22 mouse cellular contexts compared by ENCODE assay signal in genomic region chr17:71199346-71199745, GRCm38 (mm10). TPM values are rescaled to one million over a fixed set of nuclear protein-coding genes. Genes with fewer than 3 reads are reported as not detected.
DNase-seq lines count a peak whose midpoint lies in the region; TF ChIP-seq lines count a peak whose summit lies in the region.
"Had no signal": no experiment of that assay in that cellular context is flagged by ENCODE, and none has a peak within 500 bp of the region (broad histone marks: within the 10 kb centered on the region; RNA-seq: fewer than 3 reads in every experiment).

No protein-coding gene starts in this region.

- no peaks in the 10 kb centered on the region; the same call in 1 of the 2 replicates for H3K79me2 ChIP-seq in heart, adult 2 months (replicated peaks; ENCODE audit: control insufficient read depth, insufficient read depth, low read length)

- no peak overlapping the region for H3K9ac ChIP-seq in heart, adult 2 months (ENCODE audit: low read depth, low read length)
- H3K9ac ChIP-seq: heart, embryonic 12.5 days; liver, embryonic 15.5 days; neural tube, embryonic 15.5 days had no signal

- H3K27me3 ChIP-seq in heart, adult 2 months (ENCODE audit: control insufficient read depth, insufficient read depth, low read length), result no peaks in the 10 kb centered on the region
- H3K27me3 ChIP-seq: heart, embryonic 12.5 days; liver, embryonic 15.5 days; neural tube, embryonic 15.5 days had no signal

- DNase-seq in heart, adult 2 months, result no peak
- no peak for DNase-seq in heart, postnatal 25 days (ENCODE audit: low spot score)
- no peak for DNase-seq in left cerebral cortex, adult 2 months (ENCODE audit: extremely low spot score in 1 of 2, low spot score in 2 of 2)
- no peak for DNase-seq in left cerebral cortex, postnatal 36 days (ENCODE audit: low spot score in 2 of 2)
- peak; percentile 25 for DNase-seq in thymus, postnatal 4 days
- no peak for DNase-seq in thymus, postnatal 36 days
- no peak for DNase-seq in kidney, adult 18-20 months
- DNase-seq: adrenal gland, postnatal 25 days; B cell, adult 2 months; cerebellum, adult 8-10 months; cerebellum, postnatal 36 days; gastrocnemius, postnatal 14 days; heart, adult 11 months; kidney, adult 11 months; lung, postnatal 10 days; right cerebral cortex, adult 18-20 months; thymus, adult 2 months had no signal

- no peaks in the 10 kb centered on the region for H3K36me3 ChIP-seq in heart, adult 2 months (ENCODE audit: control insufficient read depth, insufficient read depth, low read length)
- H3K36me3 ChIP-seq: midbrain, embryonic 10.5 days; neural tube, embryonic 15.5 days had no signal

- peak; percentile 56 for TF ChIP-seq CTCF in heart, adult 2 months (IDR thresholded peaks at IDR 0.05)
- peak; percentile 9 for TF ChIP-seq CTCF in left cerebral cortex, adult 2 months (IDR thresholded peaks at IDR 0.05)

- no peak overlapping the region for H3K27ac ChIP-seq in heart, adult 2 months
- H3K27ac ChIP-seq in left cerebral cortex, adult 2 months, result no peak overlapping the region
- H3K27ac ChIP-seq: kidney, postnatal 0 days; midbrain, embryonic 10.5 days; neural tube, embryonic 15.5 days had no signal

- H3K4me1 ChIP-seq in heart, adult 2 months (ENCODE audit: control insufficient read depth, insufficient read depth, low read length), result peaks cover 2% of the 10 kb centered on the region

- no peak overlapping the region for H3K4me3 ChIP-seq in heart, adult 2 months
- H3K4me3 ChIP-seq in left cerebral cortex, adult 2 months, result no peak overlapping the region
- H3K4me3 ChIP-seq: heart, embryonic 12.5 days; liver, embryonic 15.5 days; midbrain, embryonic 10.5 days; neural tube, embryonic 15.5 days had no signal

- 64% methylated on average over 3 of the region's 3 CpGs for whole genome bisulfite sequencing in heart, adult 2 months

- intact Hi-C loops in heart, adult 2 months (cut with DNase I), result loop anchor here (5.0 to 10.0 kb wide), 3 partner anchors 192 to 495 kb away; no protein-coding TSS in a partner anchor
- intact Hi-C loops in heart, postnatal 25 days (cut with DNase I), result loop anchor here (5.0 to 10.0 kb wide), 3 partner anchors 197 to 465 kb away; partner anchors contain the start of genes Myl12a and Myom1
- intact Hi-C loops in left cerebral cortex, adult 2 months (cut with DNase I), result no loop called here
- intact Hi-C loops in left cerebral cortex, postnatal 36 days (cut with DNase I), result no loop called here

- no peak for TF ChIP-seq POLR2A in heart, adult 2 months (IDR thresholded peaks at IDR 0.05; ENCODE audit: insufficient read depth, low read depth, low read length)

- no peak for TF ChIP-seq EP300 in heart, adult 2 months (IDR thresholded peaks at IDR 0.05; ENCODE audit: insufficient read depth, low read depth, low read length)

RNA-seq across cellular contexts. Expression of gene Lpin2, which starts 17.0 kb away (rescaled TPM):
- total RNA-seq in heart, adult 2 months (2021), result 10 to 100 TPM in 1 of 2 experiments, 1 to 10 TPM in 1; 6.0 to 13.1 TPM
- polyA plus RNA-seq in heart, adult 2 months (2012; rRNA removed), result 3.4 and 4.7 TPM in 2 replicates
- 1 to 10 TPM; 8.2 to 9.5 TPM for total RNA-seq in heart, postnatal 25 days (2021)
- total RNA-seq in left cerebral cortex, adult 2 months (2021), result 10 to 100 TPM; 85.2 to 86.5 TPM
- total RNA-seq in left cerebral cortex, postnatal 36 days (2021), result 10 to 100 TPM; 74.0 to 89.0 TPM

Comparison
In these comparisons a context has a peak if more than half of its experiments do, and no peak if none do; other contexts are left out.
1. RNA of gene Lpin2, which starts 17.0 kb away (total RNA-seq): 74.0 to 89.0 TPM in left cerebral cortex, postnatal 36 days and 85.2 to 86.5 TPM in left cerebral cortex, adult 2 months; 6.0 to 13.1 TPM in heart, adult 2 months and 8.2 to 9.5 TPM in heart, postnatal 25 days; every median in the first group is over 4 times any median in the second.
2. intact Hi-C loops: an anchor here in heart, adult 2 months (5.0 to 10.0 kb wide) and heart, postnatal 25 days (5.0 to 10.0 kb wide); none called in left cerebral cortex, adult 2 months and left cerebral cortex, postnatal 36 days.